Mouse (Mus musculus): Measurements from ENCODE around the gene Lect2.

- TF ChIP-seq CTCF (IDR thresholded peaks at IDR 0.05; ENCODE audit: low read depth): no peak
- TF ChIP-seq EP300 (optimal IDR thresholded peaks at IDR 0.05): no peak
Measured at GRCm38 (mm10) chr13:56593196-56593595, 44.9 kb upstream of the Lect2 start.

Measured in stomach, postnatal 0 days (tissue).